Mouse (Mus musculus): ENCODE data around the gene Gria1.

- no peak for TF ChIP-seq CTCF (IDR thresholded peaks at IDR 0.05; ENCODE audit: control insufficient read depth, insufficient read depth, low read length)
- no peak for TF ChIP-seq POLR2A (IDR thresholded peaks at IDR 0.05; ENCODE audit: borderline replicate concordance, control insufficient read depth, low read depth, low read length)
Observed at GRCm38 (mm10) chr11:57185110-57185509, 173.9 kb downstream of the Gria1 start.

Data from bone marrow, adult 2 months (tissue).